Mouse (Mus musculus) neutrophil, adult 5-6 weeks (primary cell): ENCODE data around the gene Tmem184a. TPM values are rescaled to one million over a fixed set of nuclear protein-coding genes. Genes with fewer than 3 reads are reported as not detected.

Experiments
- total RNA-seq: library from RNA; stranded (forward); fragments of 200-1000 nt; gene quantifications from 2 replicates; pipeline ENCODE4 v1.2.3, GENCODE M21; 2017

Tmem184a gene
- total RNA-seq, 1 experiment from 2014 or later = not detected

Other genes with a start within 250 kb of the Tmem184a start
- gene Micall2, start 83.6 kb downstream of the Tmem184a start, total RNA-seq = 0.23 and 0.37 TPM in 2 replicates
- 35.1 and 41.0 TPM in 2 replicates for gene Ints1, start 44.2 kb downstream of the Tmem184a start, total RNA-seq
- 48.4 and 55.0 TPM in 2 replicates for gene Mafk, start 28.4 kb downstream of the Tmem184a start, total RNA-seq
- not detected in 2 replicates for gene Gm26938, start 6.5 kb upstream of the Tmem184a start, total RNA-seq
- 9.1 and 13.2 TPM in 2 replicates for gene Psmg3, start 7.0 kb upstream of the Tmem184a start, total RNA-seq
- gene Elfn1, start 88.0 kb upstream of the Tmem184a start, total RNA-seq = not detected in 2 replicates